Mouse (Mus musculus) cerebellum, adult 11-12 months (tissue): ENCODE data around the gene I0C0044D17Rik.
"Not testable (repeated sequence)": the region's sequence is repeated elsewhere in the genome, so short reads cannot be mapped to it uniquely, and the experiment has no call there.

Experiments
- DNase-seq: peaks from one replicate; pipeline ENCODE4 v3.0.0; 2022

I0C0044D17Rik gene

DNA sequence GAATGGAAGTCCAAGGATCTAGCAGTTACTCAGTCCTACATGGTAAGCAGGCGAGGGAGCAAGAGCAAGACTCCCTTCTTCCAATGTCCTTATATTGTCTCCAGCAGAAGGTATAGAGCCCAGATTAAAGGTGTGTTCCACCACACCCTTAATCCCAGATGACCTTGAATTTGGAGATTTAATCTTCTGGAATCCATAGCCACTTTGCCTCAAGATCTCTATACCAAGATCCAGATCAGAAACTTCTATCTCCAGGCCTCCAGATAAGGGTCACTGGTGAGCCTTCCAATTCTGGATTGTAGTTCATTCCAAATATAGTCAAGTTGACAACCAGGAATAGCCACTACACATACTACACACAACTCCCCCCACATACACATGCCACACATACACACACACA is at the start of gene I0C0044D17Rik:
Gene I0C0044D17Rik (minus strand): TSS at position 101 of the 400 bp plus-strand sequence.
- DNase-seq: not testable (repeated sequence)

DNA sequence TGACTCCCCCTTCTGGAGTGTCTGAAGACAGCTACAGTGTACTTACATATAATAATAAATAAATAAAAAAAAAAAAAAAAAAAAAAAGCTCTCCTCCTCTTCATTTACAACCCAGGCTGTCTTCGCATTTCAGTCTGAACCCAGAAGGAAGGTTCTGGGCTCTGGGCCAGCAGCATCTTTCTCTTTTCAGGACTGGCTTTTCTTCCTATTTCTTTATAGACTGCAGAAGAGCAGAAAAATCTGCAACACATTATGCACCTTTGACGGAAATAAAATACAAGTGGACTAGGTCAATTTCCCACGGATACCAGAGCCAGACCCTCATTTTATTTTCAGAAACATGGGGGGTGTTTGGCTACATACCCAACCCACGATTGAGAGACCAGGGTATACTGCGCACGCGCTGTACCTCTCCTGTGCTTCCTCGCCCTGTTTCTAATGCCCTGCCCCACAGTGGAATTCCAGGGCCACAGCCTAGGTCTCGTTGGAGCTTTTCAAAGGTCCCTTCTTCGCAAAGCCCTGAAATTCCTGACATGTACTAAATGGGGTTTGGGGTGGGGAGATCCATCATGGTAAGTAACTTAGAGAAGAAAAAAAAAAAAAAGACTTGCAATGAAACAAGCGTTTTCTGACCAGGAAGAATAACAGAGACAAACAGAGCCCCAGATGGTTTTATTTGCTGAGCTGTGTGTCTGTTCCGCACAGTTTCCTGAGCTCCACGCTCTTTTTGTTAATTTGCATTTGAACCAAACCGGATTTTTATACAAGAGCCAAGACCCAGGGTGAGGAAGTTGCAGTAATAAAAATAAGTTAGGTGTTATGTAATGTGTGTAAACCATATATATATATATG is 42.0 kb upstream of the I0C0044D17Rik start:
- DNase-seq: no peak

GRCm38 (mm10) chr4:98864546-98864945 is 40.9 kb upstream of the I0C0044D17Rik start:
- no peak for DNase-seq

GRCm38 (mm10) chr4:98864094-98864493 is 40.5 kb upstream of the I0C0044D17Rik start:
- DNase-seq: no peak

DNA sequence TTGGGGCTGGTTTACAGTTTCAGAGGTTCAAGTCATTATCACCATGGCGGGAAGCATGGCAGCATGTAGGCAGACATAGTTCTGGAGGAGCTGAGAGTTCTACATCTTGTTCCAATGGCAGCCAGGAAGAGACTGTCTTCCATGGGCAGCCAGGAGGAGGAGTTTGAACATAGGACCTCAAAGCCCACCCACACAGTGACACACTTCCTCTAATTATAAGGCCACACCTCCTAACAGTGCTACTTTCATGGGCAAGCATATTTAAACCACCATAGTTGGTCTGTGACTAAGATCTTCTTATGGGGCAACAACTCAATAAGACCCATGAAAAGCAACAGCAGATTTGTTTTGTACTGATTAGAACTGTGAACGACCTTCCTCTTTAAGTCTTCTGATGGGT is 39.8 kb upstream of the I0C0044D17Rik start:
- DNase-seq: no peak

GRCm38 (mm10) chr4:98858151-98858855 is 34.7 kb upstream of the I0C0044D17Rik start:
- DNase-seq: no peak

- no peak for DNase-seq
Observed at GRCm38 (mm10) chr4:98857037-98857648, 33.5 kb upstream of the I0C0044D17Rik start.

DNA sequence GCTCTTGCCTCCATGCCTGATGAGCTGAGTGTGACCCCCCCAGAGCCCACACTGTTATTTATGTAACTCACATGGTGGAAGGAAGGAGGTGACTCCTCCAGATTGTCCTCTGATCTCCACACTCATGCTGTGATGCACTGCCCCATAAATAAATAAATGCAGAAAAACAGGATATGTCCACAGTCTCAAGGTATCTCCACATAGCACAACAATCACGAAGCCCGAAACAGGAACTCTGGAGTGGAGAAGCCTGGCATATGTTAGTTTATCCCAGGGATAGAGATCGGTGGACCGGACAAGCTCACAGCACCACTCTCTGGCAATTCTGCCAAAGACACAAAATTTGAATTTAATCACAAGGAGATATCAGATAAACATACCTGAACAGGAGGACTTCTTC is 30.3 kb upstream of the I0C0044D17Rik start:
- no peak for DNase-seq

DNA sequence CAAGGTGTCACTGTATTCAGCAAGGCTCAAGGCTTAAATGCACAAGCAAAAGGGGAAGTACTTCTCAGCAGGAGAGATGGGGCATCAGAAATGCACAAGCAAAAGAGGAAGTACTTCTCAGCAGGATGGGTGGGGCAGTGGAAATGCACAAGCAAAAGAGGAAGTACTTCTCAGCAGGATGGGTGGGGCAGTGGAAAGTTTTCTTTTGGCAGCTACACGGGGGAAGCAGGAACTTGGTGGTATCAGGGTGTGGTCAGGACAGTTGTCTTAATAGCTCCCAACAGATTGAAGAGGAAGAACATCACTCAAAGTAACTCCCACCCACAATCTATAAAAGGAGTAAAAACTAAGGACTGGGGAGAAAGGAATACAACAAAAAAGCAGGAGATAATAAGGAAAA is 26.8 kb upstream of the I0C0044D17Rik start:
- not testable (repeated sequence) for DNase-seq

- DNase-seq: no peak
Observed at GRCm38 (mm10) chr4:98847120-98847885, 23.7 kb upstream of the I0C0044D17Rik start.

DNA sequence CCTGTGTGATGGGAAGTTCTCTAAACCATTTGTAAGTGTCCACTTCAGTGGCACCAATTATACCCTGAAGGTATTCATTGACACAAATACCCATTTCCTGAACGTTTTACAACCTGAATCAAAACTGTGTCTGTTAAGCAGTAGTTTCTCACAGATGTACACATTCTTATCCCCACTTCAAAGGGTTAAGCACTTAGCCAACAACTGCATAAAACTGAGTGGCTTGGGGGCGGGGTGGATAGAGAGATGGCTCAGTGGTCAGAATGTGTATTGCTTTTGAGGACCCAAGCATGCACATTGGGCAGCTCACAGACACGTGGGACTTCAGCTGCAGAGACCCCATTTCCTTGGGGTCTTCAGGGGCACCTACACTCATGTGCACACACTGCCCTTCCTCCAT is 22.8 kb upstream of the I0C0044D17Rik start:
- no peak for DNase-seq

DNA sequence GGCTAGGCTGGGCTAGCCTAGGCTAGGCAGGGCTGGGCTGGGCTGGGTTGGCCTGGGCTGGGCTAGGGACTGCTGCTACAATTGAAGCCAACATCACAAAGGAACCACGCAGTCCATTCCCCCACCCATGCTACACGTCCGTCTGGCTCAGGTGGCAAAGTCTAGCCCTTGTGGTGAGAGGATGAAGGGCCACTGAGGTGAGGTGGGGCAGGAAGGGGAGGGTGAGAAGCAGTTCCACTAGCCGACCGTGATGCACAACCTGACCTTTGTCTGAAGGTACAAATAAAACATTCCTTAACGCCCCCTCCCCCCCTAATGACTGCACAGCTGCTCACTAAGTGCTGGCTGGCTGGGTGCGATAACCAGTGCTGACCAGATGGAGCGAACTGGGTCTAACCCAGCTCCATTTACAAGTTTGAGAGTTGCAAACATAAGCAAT is 22.1 kb upstream of the I0C0044D17Rik start:
- no peak for DNase-seq

- DNase-seq: no peak
Observed at GRCm38 (mm10) chr4:98845201-98845600, 21.6 kb upstream of the I0C0044D17Rik start.

DNA sequence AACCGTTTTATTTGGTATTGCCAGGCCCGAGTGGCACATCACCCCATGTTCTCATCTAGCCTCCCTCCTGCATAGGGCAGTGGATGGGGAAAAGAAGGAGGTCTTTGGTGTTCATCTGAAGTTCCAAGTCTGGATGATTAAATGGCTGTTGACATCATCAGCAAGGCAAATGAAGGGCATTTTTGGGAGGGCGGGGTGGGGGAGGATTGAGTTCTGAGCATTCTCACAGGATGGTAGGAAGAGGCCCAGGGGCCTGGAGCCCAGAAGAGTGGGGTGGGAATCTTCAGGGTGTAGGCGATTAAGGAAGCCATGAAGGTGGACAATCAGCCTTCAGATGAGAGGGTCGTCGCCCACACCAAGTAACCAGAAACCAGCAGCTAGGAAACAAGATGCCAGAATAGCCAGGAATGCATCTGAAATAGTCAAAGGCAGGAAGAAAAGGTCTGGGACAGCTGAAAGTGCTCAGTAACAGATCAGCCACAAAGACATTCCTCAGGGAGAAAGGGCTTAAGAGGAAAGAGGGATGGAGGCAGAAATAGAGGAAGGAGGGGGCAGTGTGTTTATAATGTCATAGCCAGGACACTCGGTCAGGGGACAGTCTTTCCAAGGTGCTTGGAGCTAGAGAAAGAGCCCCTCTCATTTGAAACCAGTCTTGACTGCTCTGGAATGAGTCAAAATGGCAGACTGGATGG is 20.4 kb upstream of the I0C0044D17Rik start:
- DNase-seq: no peak

DNA sequence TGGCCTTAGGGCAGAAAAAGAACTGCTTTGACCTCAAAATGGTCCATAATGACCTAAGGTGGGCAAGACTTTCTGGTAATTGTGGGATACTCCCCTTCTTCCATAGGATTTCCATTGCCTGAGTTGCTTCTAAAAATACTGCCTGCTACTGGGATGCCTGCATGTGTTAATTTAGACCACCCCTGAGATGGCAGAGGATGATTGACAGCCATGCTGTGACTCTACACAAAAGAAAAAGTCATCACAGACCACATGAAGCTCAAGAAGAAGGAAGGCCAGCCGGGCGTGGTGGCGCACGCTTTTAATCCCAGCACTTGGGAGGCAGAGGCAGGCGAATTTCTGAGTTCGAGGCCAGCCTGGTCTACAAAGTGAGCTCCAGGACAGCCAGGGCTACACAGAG is 17.6 kb upstream of the I0C0044D17Rik start:
- DNase-seq: not testable (repeated sequence)

GRCm38 (mm10) chr4:98840526-98840925 is 16.9 kb upstream of the I0C0044D17Rik start:
- no peak for DNase-seq

GRCm38 (mm10) chr4:98838913-98839312 is 15.3 kb upstream of the I0C0044D17Rik start:
- no peak for DNase-seq

DNA sequence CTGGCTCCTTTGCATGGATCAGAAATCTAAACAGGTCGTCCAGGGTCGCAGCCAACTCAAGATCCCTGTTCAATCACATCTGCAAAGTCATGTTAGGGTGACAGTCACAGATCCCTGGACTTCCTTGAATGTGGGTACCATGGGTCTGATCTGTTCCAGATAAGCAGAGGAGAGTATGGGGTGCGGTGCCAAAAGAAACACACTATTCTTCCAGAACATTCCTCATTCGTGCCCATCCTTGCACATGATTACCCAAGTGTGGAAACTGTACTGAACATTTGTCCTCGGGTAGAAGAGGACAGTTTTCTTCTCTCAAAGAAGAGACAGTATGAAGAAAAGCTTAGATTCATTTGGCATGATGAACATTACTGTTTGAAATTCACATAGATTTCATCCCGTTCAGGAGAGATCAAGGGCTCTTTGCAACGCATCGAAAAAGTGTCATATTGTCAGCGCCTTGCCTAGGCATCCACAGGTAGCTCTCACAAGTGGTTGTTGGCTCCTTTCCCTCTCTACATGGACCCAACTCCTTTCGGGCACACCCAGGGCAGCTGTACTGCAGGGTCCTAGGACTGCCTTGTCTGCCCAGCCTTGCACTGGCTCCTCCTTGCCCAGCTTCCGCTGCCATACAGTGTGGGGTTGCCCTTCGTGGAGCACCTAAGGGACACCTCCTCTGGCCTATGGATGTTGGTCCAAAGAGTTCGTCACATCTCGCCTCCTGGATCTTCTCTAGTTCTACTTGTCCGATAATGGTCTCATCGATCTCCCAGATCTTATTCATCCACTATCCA is 14.3 kb upstream of the I0C0044D17Rik start:
- no peak for DNase-seq

GRCm38 (mm10) chr4:98836519-98836918 is 12.9 kb upstream of the I0C0044D17Rik start:
- no peak for DNase-seq

GRCm38 (mm10) chr4:98834782-98835181 is 11.1 kb upstream of the I0C0044D17Rik start:
- DNase-seq: no peak

- no peak for DNase-seq
Observed at GRCm38 (mm10) chr4:98831726-98832125, 8.1 kb upstream of the I0C0044D17Rik start.
